Mouse (Mus musculus) left cerebral cortex, adult 9 months (tissue): ENCODE measurements around the gene Arid5b.

Experiments
- DNase-seq, 2 experiments: peaks; one replicate each; pipeline ENCODE4 v3.0.0; 2022; ENCODE audit warnings: low spot score in 2 of 2

Arid5b gene

GRCm38 (mm10) chr10:68278632-68279361 is at the start of gene Arid5b:
Gene Arid5b, minus strand, starts transcription at chr10:68278740.
- DNase-seq = peak in 1 of 2 experiments; percentile 75

- no peak for DNase-seq
Observed at GRCm38 (mm10) chr10:68325378-68325777, 46.8 kb upstream of the Arid5b start.

DNA sequence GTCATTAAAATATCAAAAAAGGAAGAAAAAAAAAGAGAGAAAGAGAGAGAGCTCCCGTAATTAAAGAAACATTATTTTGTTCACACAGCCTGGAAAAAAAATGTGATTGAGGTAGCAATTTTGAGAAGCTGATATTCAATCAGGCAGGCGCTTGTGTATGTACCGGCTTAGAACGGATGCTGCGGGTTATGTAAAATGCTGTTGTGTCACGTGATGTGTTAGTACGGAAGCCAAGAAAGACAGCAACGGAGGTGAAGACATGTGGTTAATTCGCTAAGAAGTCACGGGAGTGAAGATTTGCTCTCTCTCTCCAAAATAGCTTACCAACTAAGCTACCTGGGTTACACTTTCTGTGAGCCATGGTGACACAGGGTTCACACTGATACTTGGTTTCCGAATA is 45.5 kb upstream of the Arid5b start:
- peak; percentile 15 to 23 for DNase-seq

GRCm38 (mm10) chr10:68323167-68323566 is 44.6 kb upstream of the Arid5b start:
- DNase-seq = no peak

- DNase-seq = no peak
Observed at GRCm38 (mm10) chr10:68320986-68321385, 42.4 kb upstream of the Arid5b start.

DNA sequence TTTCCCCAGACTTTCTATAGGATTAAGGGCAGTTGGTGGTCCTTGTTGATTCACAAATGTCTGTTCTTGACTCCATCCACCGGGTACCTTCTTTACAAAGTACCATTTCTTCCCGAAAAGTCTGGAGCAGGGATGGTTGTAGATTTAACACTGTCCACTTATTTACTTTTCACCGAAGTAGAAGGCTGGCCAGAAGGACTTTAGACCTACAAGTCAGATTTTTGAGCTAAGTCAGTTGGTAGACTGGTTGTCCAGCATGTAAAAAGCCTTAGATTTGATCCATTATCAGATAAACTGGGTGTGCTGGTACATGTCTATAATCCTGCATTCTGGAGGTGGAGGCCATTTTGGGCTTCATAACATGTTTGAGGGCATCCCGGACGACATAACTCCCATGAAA is 42.0 kb upstream of the Arid5b start:
- DNase-seq = no peak

DNA sequence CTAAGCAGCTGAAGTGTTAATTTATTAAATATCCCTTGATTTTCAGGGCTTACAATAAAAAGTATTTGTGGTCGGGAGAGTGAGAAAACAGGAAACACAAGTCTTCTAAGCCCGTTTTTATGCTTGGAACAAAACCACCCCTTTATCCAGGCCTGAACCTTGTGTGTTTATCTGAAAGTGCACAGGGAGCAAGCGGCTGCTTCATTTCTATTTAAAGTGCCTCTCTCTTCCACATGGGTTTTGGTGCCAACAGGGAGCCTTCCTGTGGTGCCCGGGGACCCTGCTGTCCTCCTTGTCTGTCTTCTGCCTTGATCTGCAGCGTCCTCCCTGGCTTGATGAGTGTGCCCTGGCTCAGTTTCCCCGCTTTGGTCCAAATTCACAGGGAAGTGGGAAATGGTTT is 40.9 kb upstream of the Arid5b start:
- DNase-seq = no peak

DNA sequence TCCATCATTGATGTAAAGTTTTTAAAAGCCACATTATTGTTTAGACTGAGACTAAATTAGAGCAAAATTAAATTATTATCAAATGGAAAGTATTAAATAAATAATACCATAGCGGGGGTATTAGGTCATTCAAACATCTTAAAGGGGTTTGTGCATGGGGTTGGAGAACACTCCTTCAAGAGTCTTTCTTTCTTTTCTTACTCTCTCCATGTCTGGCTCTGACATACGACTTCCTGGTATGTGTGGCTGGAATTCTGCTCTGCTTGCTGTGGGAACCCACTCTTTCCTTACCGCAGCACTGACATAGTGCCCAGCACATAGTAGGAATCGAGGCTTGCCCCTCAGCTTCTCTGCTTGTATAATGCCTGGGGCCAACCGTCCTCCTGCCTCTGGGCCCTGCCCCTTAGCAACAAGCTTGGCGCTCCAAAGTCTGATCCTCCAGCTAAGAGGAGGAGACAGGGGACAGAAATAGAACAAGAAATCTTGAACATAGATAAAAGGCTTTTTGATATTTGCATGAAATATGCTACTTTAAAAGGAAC is 40.0 kb upstream of the Arid5b start:
- no peak for DNase-seq

- DNase-seq = no peak
Observed at GRCm38 (mm10) chr10:68312734-68313133, 34.2 kb upstream of the Arid5b start.

DNA sequence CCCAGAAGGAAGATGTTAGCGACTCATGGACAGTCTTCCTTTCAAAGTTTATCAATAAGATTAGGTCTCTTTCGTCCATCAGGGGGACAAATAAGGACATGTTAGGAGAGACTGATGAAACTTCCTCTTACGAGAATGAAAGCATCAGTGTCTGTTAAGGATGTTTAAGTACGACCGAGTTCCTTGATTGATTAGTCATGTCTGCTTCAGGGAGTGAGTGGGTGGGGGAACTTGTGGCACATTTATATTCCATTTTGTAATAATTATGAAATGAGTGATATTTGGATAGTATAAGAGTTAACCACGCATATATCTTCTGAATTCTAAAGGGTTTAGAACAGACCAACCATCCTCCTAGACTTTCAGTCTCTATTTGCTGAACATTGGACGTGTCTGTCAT is 22.5 kb upstream of the Arid5b start:
- no peak for DNase-seq

GRCm38 (mm10) chr10:68289465-68289864 is 10.9 kb upstream of the Arid5b start:
- DNase-seq = peak in 1 of 2 experiments; percentile 5

GRCm38 (mm10) chr10:68282466-68283391 is 4.2 kb upstream of the Arid5b start:
- peak in 1 of 2 experiments; percentile 81 for DNase-seq

- no peak for DNase-seq
Observed at GRCm38 (mm10) chr10:68281775-68282106, 3.2 kb upstream of the Arid5b start.

GRCm38 (mm10) chr10:68281076-68281774 is 2.7 kb upstream of the Arid5b start:
- DNase-seq = no peak

DNA sequence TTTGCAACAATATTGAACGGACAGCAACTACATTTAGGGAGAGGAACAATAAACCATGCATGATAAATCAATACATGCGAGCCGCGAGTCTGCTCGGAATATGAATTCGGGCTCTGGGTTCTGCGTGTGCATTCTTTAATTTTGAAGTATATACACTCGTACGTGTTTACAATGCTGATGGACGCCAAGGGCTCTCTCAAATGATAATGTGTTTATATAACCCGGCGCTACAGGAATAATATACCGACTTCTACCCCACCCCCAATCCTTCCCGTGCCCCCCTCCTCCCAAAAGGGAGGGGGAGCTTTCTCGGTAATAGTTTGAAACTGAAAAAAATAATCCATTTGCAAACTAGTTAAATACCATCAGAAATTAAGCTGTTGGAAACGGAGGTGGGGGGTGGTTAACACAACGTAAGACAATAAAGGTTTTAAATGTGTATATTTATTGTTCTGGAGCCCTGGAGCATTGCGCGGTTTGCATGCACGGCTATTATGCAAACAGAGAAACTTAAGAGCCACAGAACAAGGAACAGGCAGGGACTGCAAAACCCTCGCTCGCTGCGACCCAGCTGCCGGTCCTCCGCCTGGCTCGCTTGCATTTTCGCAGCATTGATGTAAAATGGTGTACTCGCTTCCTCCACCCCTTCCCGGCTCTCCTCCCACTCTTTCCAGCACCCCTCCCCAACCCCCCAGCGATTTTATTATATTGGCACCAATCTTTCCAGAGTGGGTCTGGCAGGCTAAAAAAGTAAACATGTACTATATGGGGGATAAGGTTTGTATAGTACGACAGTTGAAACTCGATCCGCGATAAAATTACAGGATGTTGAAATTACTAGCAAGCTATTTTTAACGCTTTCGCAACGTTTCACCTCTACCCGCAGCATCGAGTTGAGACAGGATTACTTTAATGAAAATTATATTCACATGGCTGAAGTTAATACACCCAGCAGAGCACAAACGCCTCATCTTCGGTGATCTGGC is 1.3 kb upstream of the Arid5b start:
- peak in 1 of 2 experiments; percentile 73 for DNase-seq

DNA sequence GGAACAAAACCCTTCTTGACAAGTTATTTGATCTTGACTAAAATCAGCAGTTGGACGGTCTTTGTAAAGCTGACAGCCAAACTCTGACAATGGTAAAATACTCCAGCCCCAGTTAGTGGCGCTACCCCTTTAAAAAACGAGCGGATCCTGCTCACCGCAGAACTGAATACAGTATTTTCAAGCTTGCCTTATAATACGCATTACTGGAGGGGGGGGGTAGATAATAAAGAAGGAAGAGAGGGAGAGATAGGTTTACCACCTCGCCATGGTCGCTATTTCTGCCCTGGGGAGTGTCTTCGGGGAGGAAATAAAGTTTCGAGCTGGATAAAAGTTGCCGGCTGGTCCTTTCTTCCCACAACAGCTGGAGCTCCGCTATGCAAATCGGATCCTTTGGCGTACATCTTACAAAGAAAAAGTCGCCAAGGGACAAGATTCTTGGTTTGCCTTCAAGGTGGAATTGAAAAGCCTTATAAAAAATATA is 829 bp downstream of the Arid5b start:
- peak in 1 of 2 experiments; percentile 42 for DNase-seq

GRCm38 (mm10) chr10:68276976-68277441 is 1.5 kb downstream of the Arid5b start:
- DNase-seq = peak in 1 of 2 experiments; percentile 71

GRCm38 (mm10) chr10:68276350-68276975 is 2.1 kb downstream of the Arid5b start:
- peak in 1 of 2 experiments; percentile 68 for DNase-seq

DNA sequence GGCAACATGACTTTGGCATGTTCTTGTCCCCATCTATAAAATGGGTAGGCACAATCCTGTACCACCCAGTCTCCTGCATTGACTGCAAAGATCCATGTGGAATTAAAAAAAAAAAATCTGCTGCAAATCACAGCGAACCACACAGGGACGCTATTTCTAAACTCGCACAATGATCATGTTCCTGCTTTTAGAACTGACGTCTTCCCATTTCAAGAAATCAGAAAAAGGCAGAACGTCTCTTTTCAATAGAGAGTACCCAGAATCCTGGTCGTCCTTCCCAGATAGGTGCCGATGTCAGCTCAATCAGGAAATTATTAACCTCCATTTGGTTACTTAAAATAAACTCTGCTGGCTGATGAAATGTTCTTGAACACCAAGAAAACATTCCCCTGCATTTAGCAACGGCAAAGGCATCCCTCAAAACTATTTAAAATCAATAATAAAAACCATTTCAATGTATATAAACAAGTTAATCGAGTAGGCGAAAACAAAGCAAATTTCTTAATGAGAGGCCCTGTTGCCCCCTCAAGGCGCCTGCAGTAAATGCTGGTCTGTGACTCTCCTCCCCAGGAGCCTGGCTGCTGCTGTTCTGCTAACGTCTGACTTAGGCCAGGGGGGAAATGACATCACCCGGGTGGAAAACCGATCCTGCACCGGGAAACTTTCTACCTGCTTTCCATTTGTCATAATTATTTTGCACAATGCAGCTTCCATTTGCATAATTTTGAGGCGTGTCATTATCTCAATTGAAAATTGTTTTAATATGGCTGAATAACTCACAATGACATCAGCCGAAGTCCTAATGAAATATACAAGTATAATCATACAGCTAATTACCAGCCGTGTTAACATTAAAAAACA is 3.4 kb downstream of the Arid5b start:
- peak in 1 of 2 experiments; percentile 42 for DNase-seq
